Mouse (Mus musculus) midbrain, embryonic 14.5 days (tissue): ENCODE results near the gene Xrra1. TPM values are rescaled to one million over a fixed set of nuclear protein-coding genes. Genes with fewer than 3 reads are reported as not detected.

Source experiments
- ATAC-seq: fragments of 200-750 bp; cut with Nextera tagmentation; 2 replicates; pipeline ENCODE4 v1.8.0; 2017; ENCODE audit warnings: moderate number of reproducible peaks, moderate library complexity; ENCODE audit not compliant: low FRiP score, low TSS enrichment
- DNase-seq: peaks from one replicate; pipeline ENCODE4 v3.0.0-alpha.2; 2015
- H3K27ac ChIP-seq: fragments of 300-500 bp; sonication (generic); replicated peaks from 2 replicates; pipeline ENCODE4 v1.5.1; 2014; ENCODE audit warnings: mild to moderate bottlenecking, low read depth, low read length, moderate library complexity
- H3K27me3 ChIP-seq: fragments of 300-500 bp; sonication (generic); 2 replicates; pipeline ENCODE4 v1.6.1; 2014; ENCODE audit warnings: low read length, control low read depth, mixed read lengths; ENCODE audit not compliant: control insufficient read depth, insufficient read depth
- H3K36me3 ChIP-seq: fragments of 300-500 bp; sonication (generic); 2 replicates; pipeline ENCODE4 v1.6.1; 2014; ENCODE audit warnings: low read length, control low read depth; ENCODE audit not compliant: control insufficient read depth, insufficient read depth
- H3K4me1 ChIP-seq: fragments of 300-500 bp; sonication (generic); 2 replicates; pipeline ENCODE4 v1.6.1; 2014; ENCODE audit warnings: mild to moderate bottlenecking, antibody characterized with exemption, low read length, control low read depth; ENCODE audit not compliant: control insufficient read depth, insufficient read depth
- H3K4me2 ChIP-seq: fragments of 300-500 bp; sonication (generic); 2 replicates; pipeline ENCODE4 v1.6.1; 2014; ENCODE audit warnings: mild to moderate bottlenecking, low read length, moderate library complexity
- H3K4me3 ChIP-seq: fragments of 300-500 bp; sonication (generic); replicated peaks from 2 replicates; pipeline ENCODE4 v1.5.1; 2014; ENCODE audit warnings: low read depth, low read length
- H3K9ac ChIP-seq: fragments of 300-500 bp; sonication (generic); replicated peaks from 2 replicates; pipeline ENCODE4 v1.6.1; 2014; ENCODE audit warnings: mild to moderate bottlenecking, low read length, moderate library complexity
- H3K9me3 ChIP-seq: fragments of 300-500 bp; sonication (generic); 2 replicates; pipeline ENCODE4 v1.6.1; 2016; ENCODE audit warnings: low read length, control low read depth, mixed read lengths; ENCODE audit not compliant: control insufficient read depth
- WGBS: fragments of 180-500 bp; shearing (Covaris S2); extraction: QIAGEN DNeasy Blood & Tissue Kit; methylation state at CpG from one replicate; pipeline ENCODE4 v1.1.7; 2014; 5-methylcytosine and 5-hydroxymethylcytosine counted together
- polyA plus RNA-seq: library from polyadenylated mRNA; unstranded; fragments of >200 nt; fragmentation: Nextera tagmentation; extraction: Ambion mirVana; gene quantifications from 2 replicates; pipeline ENCODE4 v1.2.1, GENCODE M21; 2014

Gene Xrra1
- polyA plus RNA-seq, 1 experiment from 2014 or later: 1.2 TPM

DNA sequence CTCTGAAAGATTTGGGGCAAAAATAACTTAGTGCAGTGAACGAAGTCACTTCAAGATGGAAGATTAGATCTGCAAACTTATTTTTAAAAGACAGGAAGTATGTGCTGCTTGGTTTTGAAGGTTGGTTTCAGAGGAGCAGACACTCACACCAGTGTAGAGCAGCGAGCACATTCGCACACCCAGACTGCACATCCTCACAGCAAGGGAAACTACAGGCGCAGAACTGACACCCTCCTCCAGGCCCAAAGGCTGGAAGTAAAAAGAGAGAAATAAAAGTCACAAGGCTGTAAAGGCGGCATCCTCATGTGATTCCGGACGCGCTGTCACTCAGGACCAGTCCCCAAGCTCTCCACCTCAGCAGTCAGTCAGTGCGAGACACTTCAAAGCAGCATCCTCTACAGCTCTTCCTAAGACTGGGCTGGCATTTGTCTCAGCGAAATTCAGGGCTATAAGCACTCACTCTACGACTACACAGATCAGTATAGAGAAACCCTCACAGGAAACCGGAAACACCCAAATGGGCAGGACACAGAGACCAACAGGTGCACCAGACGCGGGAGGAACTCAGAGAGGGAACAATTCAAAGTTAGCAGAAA is 2.6 kb upstream of the Xrra1 start:
- Histone ChIP-seq H3K4me3 (no peak overlapping the region), H3K27ac (no peak overlapping the region), H3K9ac (no peak overlapping the region), H3K36me3 (peaks cover 16% of the 10 kb centered on the region; the same call in 1 of the 2 replicates), H3K9me3 (no peaks in the 10 kb centered on the region), H3K4me1 (peaks cover 11% of the 10 kb centered on the region), H3K27me3 (no peaks in the 10 kb centered on the region), H3K4me2 (no peak overlapping the region)
- 93% methylated on average over 14 of the region's 14 CpGs for WGBS
- ATAC-seq: no peak
- no peak for DNase-seq

DNA sequence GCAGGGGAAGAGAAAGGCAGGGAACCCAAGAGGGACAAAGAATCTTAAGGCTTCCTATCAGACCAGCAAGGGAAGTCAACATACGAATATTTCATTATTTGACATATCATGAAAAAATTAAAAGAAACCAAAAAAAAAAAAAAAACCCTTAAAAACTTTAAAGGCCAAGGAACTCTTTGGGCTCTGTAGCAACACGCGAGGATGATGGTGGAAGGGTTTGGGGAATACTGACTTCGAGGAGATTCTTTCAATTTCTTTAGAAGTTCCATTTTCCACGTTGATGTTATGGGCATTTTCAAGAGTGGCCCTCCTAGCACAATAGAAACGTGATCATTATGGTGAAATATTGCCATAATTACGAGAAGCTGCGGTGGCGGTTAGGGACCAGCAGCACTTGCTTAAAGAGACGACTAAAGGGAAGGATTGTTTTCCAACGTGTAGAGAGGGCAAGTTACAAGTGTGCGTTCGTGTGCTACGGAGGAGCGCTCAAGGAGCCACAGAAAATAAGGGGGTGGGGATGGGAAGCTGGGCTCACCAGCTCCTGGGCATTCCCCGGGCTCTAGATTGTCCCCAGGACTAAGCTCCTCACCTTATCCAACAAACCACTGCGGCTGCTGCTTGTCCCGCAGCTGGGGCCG is 622 bp upstream of the Xrra1 start:
- peaks cover 16% of the 10 kb centered on the region; the same call in 1 of the 2 replicates for H3K36me3 ChIP-seq
- peak overlapping the region; percentile 86 for H3K4me2 ChIP-seq
- peak overlapping the region; percentile 79 for H3K9ac ChIP-seq
- H3K4me3 ChIP-seq: peak overlapping the region; percentile 70
- no peak for DNase-seq
- H3K9me3 ChIP-seq: no peaks in the 10 kb centered on the region
- WGBS: 2% methylated on average over 19 of the region's 19 CpGs
- peak; percentile 65 for ATAC-seq
- peaks cover 11% of the 10 kb centered on the region for H3K4me1 ChIP-seq
- no peaks in the 10 kb centered on the region for H3K27me3 ChIP-seq
- H3K27ac ChIP-seq: peak overlapping the region; percentile 84

DNA sequence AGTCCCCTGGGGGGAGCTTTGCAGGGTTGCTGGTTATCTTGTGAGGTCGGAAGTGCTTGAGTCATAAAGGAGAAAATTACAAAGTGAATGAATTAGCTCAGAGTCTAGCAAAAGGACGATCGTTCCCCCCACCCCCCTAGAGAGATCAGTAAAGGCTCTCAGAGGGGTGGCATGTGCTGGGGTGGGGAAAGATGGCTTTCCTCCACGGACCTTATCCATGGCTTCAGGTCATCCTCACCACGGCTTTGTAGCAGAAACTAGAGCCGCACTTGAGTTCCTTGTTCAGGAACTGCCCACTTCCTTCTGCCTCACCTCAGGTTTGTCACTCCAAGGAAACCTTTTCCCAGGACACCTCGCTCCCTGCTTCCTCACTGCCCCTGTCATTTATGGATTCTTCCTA is 4.4 kb downstream of the Xrra1 start, which contains the start of gene Spcs2:
Spcs2 (minus strand) TSS at position 101 of the 400 bp plus-strand sequence.
- H3K27me3 ChIP-seq: no peaks in the 10 kb centered on the region
- H3K4me3 ChIP-seq: no peak within 1 kb of the TSS
- ATAC-seq (no peak), DNase-seq (no peak)
- no peaks in the 10 kb centered on the region for H3K4me1 ChIP-seq
- H3K9ac ChIP-seq: no peak within 1 kb of the TSS
- no peak within 1 kb of the TSS for H3K4me2 ChIP-seq
- no peaks in the 10 kb centered on the region for H3K36me3 ChIP-seq
- no peaks in the 10 kb centered on the region for H3K9me3 ChIP-seq
- WGBS: 56% methylated on average over 7 of the region's 7 CpGs
- no peak within 1 kb of the TSS for H3K27ac ChIP-seq

DNA sequence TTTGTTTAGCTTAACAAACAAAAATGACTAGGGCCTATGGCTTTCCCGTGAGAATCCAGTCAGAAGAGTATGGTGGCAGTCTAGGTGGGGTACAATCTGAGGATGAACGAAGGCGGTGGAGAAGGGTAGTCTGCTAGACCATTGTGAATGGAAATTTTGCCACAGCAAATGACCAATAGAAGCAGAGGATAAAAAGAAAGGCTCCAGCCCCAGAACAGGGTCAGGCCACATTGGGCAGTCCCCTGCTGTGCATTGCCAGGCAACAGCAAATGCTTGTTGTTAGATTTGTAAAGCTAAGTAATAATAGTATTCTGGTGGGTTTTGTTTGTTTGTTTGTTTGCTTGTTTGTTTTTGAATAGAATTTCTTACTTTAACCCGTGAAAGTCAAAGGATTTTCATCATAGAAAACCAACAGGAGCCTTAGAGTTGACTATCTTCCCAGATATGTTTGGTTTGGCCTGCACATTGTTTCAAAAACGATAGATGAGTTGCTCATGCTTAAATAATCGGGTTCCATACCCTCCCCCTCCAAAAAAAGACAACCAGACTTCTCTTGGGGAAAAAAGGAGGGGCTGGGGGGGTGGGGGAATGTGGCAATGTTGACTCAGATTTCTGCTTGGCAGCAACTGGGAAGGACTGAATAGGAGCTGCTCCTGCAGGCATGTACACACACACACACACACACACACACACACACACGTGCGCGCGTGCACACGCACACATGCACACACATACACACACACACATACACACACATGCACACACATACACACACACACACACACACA is 5.5 kb downstream of the Xrra1 start:
- Histone ChIP-seq H3K27ac (no peak overlapping the region), H3K4me2 (no peak overlapping the region), H3K9me3 (no peaks in the 10 kb centered on the region), H3K4me1 (no peaks in the 10 kb centered on the region), H3K36me3 (no peaks in the 10 kb centered on the region), H3K9ac (no peak overlapping the region), H3K27me3 (no peaks in the 10 kb centered on the region), H3K4me3 (no peak overlapping the region)
- peak; percentile 14 for DNase-seq
- 46% methylated on average over 11 of the region's 11 CpGs for WGBS
- ATAC-seq: no peak

DNA sequence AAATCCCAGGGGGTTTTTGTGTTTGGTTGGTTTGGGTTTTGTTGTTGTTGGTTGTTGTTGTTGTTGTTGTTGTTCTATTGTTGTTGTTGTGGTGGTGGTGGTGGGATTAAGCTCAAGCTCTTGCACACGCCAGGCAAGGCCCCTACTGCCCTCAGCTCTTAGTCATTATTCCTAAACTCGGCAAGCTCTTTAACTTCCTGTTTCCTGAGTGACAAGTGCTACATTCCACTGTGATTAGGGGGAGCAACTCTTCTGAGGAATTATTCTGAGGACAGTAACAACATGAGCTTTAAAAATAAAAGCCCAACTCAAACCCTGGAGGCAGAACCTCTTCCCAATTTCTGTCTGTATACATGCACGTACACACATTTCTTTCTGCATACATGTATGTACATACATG is 6.3 kb downstream of the Xrra1 start:
- no peaks in the 10 kb centered on the region for H3K27me3 ChIP-seq

DNA sequence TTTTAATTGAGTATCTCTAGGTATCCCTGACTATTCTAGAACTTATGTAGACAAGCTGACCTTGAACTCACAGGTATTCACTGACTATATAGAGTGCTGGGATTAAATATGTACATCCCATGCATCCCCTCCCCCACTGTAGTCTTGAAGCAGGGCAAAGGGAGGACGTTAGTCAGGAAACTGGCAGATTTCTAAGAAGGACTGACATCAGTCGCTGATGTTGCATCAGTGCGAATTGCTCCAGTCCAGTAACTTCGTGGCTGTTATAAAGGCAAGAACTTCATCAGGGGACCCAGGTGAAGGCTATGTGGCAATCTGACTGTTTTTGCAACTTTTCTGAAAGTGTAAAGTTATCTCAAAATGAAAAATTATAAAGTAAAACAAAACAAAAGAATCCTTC is 10.4 kb downstream of the Xrra1 start:
- H3K4me3 ChIP-seq: no peak overlapping the region
- no peak for ATAC-seq
- 75% methylated on average over 4 of the region's 4 CpGs for WGBS

More for the DNA sequence above, 6.3 kb downstream of the Xrra1 start:
- no peaks in the 10 kb centered on the region for H3K9me3 ChIP-seq
- no peak overlapping the region for H3K4me2 ChIP-seq
- 53% methylated on average over 3 of the region's 3 CpGs for WGBS
- DNase-seq: no peak
- ATAC-seq: no peak
- H3K9ac ChIP-seq: no peak overlapping the region
- H3K4me3 ChIP-seq: no peak overlapping the region
- H3K27ac ChIP-seq: no peak overlapping the region
- H3K4me1 ChIP-seq: no peaks in the 10 kb centered on the region
- H3K36me3 ChIP-seq: no peaks in the 10 kb centered on the region

DNA sequence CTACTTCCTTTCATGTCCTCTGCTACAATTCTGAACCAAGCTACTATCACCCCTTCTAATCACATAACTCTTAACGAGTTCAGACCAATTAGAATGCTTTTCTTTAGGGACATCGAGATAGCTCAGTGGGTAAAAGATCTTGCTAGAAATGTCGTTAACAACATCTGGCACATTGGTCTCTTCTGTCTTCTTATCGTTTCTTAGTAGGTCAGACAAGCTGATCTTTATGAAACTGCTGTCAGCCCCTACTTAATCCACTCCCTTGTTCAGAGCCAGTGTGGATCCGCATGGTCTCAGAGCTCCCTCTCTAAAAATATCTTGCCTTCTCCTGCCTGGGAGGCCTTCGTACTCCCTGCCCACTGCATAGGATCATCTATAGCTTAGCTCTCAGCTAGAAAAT is 15.0 kb downstream of the Xrra1 start:
- WGBS: 69% methylated on average over 6 of the region's 6 CpGs
- H3K9me3 ChIP-seq: no peaks in the 10 kb centered on the region
- no peaks in the 10 kb centered on the region for H3K27me3 ChIP-seq
- no peak overlapping the region for H3K4me2 ChIP-seq
- H3K36me3 ChIP-seq: no peaks in the 10 kb centered on the region
- H3K4me3 ChIP-seq: no peak overlapping the region
- H3K4me1 ChIP-seq: no peaks in the 10 kb centered on the region; the same call in 1 of the 2 replicates
- DNase-seq (no peak), ATAC-seq (no peak)
- no peak overlapping the region for H3K27ac ChIP-seq
- no peak overlapping the region for H3K9ac ChIP-seq

More for the DNA sequence above, 10.4 kb downstream of the Xrra1 start:
- Histone ChIP-seq H3K27ac (no peak overlapping the region), H3K4me2 (no peak overlapping the region), H3K36me3 (no peaks in the 10 kb centered on the region), H3K9me3 (no peaks in the 10 kb centered on the region), H3K27me3 (no peaks in the 10 kb centered on the region), H3K4me1 (no peaks in the 10 kb centered on the region), H3K9ac (no peak overlapping the region)
- DNase-seq: no peak

DNA sequence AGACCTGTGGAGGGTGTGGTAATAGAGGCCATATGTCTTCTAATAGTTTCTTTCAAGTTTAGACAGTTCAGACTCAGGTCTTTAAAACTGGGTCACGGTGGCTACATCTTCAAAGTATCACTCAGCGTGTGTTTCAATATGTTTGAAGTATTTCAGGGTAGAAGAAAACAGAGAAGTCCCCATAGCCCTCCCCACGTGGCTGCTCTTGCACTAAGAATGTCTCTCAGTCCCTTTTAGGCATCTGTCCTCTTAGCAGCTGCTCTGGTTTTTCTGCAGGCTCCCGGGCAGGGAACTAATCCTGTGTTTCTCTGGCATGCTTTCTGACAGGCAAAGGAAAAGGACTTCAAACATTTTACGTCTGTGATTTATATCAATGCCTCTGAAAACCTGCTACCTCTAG is 17.0 kb downstream of the Xrra1 start:
- ATAC-seq (no peak), DNase-seq (no peak)
- Histone ChIP-seq H3K4me2 (no peak overlapping the region), H3K9me3 (no peaks in the 10 kb centered on the region), H3K36me3 (no peaks in the 10 kb centered on the region), H3K9ac (no peak overlapping the region), H3K27ac (no peak overlapping the region), H3K4me1 (no peaks in the 10 kb centered on the region; the same call in 1 of the 2 replicates), H3K27me3 (no peaks in the 10 kb centered on the region), H3K4me3 (no peak overlapping the region)
- WGBS: 54% methylated on average over 5 of the region's 5 CpGs
